Mouse (Mus musculus) G1E (cell line): ENCODE data around the gene Dclre1c.

Experiments
- CTCF ChIP-seq: IDR thresholded peaks from 2 replicates; pipeline ENCODE4 v1.5.1; 2012; ENCODE audit warnings: low read depth, low read length, inconsistent platforms, mixed read lengths
- GATA1 ChIP-seq: IDR thresholded peaks from 2 replicates; pipeline ENCODE4 v1.6.1; 2012; ENCODE audit warnings: borderline replicate concordance, low read length, inconsistent platforms, mixed read lengths
- GATA2 ChIP-seq: IDR thresholded peaks from 2 replicates; pipeline ENCODE4 v1.6.1; 2012; ENCODE audit warnings: low read depth, low read length, inconsistent platforms, borderline replicate concordance

GRCm38 (mm10) chr2:3456590-3456989 lies 32.7 kb downstream of the Dclre1c start:
- TF ChIP-seq CTCF (0 out of 2 replicates have a peak, but pooled peaks have one; percentile 23), GATA1 (no peak), GATA2 (no peak)
